Mouse (Mus musculus): ENCODE measurements around the gene Hsh2d. TPM values are rescaled to one million over a fixed set of nuclear protein-coding genes. Genes with fewer than 3 reads are reported as not detected.
A peak's percentile ranks its signal among the peaks of the same experiment; 100 is the strongest.

Hsh2d gene
- polyA plus RNA-seq, 1 experiment from 2014 or later: not detected

- peaks cover 22% of the 10 kb centered on the region for H3K36me3 ChIP-seq (replicated peaks)
- H3K4me1 ChIP-seq: peaks cover 23% of the 10 kb centered on the region
- peak overlapping the region; percentile 97 for H3K4me3 ChIP-seq
- no peaks in the 10 kb centered on the region for H3K9me3 ChIP-seq
- H3K27me3 ChIP-seq (replicated peaks; ENCODE audit: low read depth, poor library complexity, severe bottlenecking): no peaks in the 10 kb centered on the region
- 74% methylated on average over 3 of the region's 3 CpGs for WGBS
- peak overlapping the region; percentile 89 for H3K27ac ChIP-seq (replicated peaks)
- no peak for DNase-seq (ENCODE audit: low spot score)
These were observed 29.4 kb upstream of the Hsh2d start for GRCm38 (mm10) chr8:72160007-72160406.

GRCm38 (mm10) chr8:72160707-72161697, 28.4 kb upstream of the Hsh2d start, which contains the start of gene Rab8a:
Gene Rab8a (plus strand): TSS chr8:72161200.
- Histone ChIP-seq H3K4me3 (peak within 1 kb of the TSS; percentile 97), H3K27ac (replicated peaks) (peak within 1 kb of the TSS; percentile 92), H3K27me3 (replicated peaks; ENCODE audit: low read depth, poor library complexity, severe bottlenecking) (no peaks in the 10 kb centered on the region), H3K4me1 (peaks cover 23% of the 10 kb centered on the region), H3K36me3 (replicated peaks) (peaks cover 32% of the 10 kb centered on the region), H3K9me3 (no peaks in the 10 kb centered on the region)
- DNase-seq (ENCODE audit: low spot score): peak; percentile 100
- under 1% methylated on average over 82 of the region's 82 CpGs for WGBS

DNA sequence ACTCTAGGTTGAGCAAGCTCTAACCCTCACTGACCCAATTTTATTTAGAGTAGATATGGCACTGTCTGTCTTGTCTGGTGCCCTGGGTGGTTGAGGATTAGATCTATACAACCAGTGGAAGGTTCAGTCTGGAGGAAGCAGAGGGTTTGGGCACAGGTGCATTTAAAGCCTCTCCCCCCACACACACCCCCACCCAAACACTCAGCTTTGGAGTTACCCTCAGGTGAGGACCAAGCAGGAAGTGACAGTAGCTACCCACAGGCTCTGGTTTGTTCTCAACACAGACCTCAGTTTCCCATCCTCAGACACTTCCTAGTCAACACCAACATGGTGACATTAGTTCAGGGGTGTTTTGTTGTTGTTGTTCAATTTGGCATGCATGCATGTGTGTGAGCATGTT, 26.6 kb upstream of the Hsh2d start:
- peak overlapping the region; percentile 97; the same call in 1 of the 2 replicates for H3K4me3 ChIP-seq
- no peak for DNase-seq (ENCODE audit: low spot score)
- no peak overlapping the region for H3K27ac ChIP-seq (replicated peaks)
- H3K27me3 ChIP-seq (replicated peaks; ENCODE audit: low read depth, poor library complexity, severe bottlenecking): no peaks in the 10 kb centered on the region
- H3K4me1 ChIP-seq: peaks cover 23% of the 10 kb centered on the region
- no peaks in the 10 kb centered on the region for H3K9me3 ChIP-seq
- H3K36me3 ChIP-seq (replicated peaks): peaks cover 48% of the 10 kb centered on the region

DNA sequence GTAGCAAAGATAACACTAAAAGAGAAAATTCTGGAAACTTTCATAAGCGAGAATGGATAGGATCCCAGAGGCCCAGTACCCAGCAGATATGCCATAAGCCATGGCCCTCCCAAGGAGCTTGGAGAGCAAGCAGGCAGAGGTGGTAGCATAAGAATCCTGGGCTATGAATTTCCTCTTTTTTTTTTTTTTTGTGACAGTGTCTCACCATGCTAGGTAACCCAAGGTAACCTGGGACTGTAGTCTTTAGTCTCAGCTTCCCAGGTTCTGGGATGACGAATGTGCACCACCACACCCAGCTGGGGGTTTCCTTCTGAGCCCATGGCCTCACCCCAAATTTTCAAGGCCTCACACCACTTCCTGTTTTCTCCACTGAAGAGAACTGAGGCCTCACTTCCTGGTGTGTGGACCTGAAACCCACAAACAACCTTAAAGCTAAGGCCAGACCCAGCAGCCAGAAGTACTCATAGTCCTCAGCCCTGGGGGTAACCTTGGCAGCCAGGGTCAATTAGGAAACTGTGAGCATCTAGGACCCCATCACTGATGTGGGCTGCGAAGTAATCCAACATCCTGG, 20.3 kb upstream of the Hsh2d start:
- WGBS: 91% methylated on average over 3 of the region's 3 CpGs
- Histone ChIP-seq H3K9me3 (no peaks in the 10 kb centered on the region), H3K27me3 (replicated peaks; ENCODE audit: low read depth, poor library complexity, severe bottlenecking) (no peaks in the 10 kb centered on the region), H3K36me3 (replicated peaks) (peaks cover 98% of the 10 kb centered on the region), H3K27ac (replicated peaks) (no peak overlapping the region), H3K4me1 (no peaks in the 10 kb centered on the region), H3K4me3 (no peak overlapping the region)
- no peak for DNase-seq (ENCODE audit: low spot score)

DNA sequence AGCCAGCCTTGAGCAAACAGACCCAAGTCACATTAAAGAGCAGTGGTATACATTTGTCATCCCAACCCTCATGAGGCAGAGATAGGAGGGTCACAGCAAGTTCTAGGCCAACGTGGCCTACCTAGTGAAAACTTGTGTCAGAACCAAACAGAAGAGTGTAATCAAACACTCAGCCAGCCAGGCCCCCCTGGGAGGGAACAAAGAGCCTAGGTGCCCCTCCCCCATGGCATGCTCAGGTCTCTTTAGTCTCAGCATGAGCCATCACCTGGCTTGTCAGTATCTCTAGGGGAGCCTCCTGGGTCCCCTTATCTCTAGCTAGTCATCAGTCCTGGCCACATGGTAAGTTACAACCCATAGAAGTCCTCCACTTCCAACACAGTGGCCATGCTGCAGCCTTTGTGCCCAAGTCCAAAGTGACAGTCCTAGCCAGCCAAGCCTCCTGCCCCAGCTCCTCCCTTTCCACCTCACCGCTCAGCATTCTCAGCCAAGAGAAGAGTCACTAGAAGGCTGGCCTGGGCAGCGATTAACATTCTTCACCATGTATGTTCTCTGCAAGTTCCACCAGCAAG, 19.7 kb upstream of the Hsh2d start:
- Histone ChIP-seq H3K27me3 (replicated peaks; ENCODE audit: low read depth, poor library complexity, severe bottlenecking) (no peaks in the 10 kb centered on the region), H3K4me1 (no peaks in the 10 kb centered on the region), H3K36me3 (replicated peaks) (peaks cover 98% of the 10 kb centered on the region), H3K27ac (replicated peaks) (no peak overlapping the region), H3K4me3 (no peak overlapping the region), H3K9me3 (no peaks in the 10 kb centered on the region)
- DNase-seq (ENCODE audit: low spot score): no peak
- WGBS: 79% methylated on average over 3 of the region's 3 CpGs

GRCm38 (mm10) chr8:72177346-72177925, 12.0 kb upstream of the Hsh2d start:
- H3K27me3 ChIP-seq (replicated peaks; ENCODE audit: low read depth, poor library complexity, severe bottlenecking): no peaks in the 10 kb centered on the region
- H3K36me3 ChIP-seq (replicated peaks): peaks cover 96% of the 10 kb centered on the region
- 62% methylated on average over 5 of the region's 5 CpGs for WGBS
- no peak overlapping the region for H3K27ac ChIP-seq (replicated peaks)
- H3K9me3 ChIP-seq: no peaks in the 10 kb centered on the region
- H3K4me3 ChIP-seq: no peak overlapping the region
- H3K4me1 ChIP-seq: no peaks in the 10 kb centered on the region
- DNase-seq (ENCODE audit: low spot score): peak; percentile 62

DNA sequence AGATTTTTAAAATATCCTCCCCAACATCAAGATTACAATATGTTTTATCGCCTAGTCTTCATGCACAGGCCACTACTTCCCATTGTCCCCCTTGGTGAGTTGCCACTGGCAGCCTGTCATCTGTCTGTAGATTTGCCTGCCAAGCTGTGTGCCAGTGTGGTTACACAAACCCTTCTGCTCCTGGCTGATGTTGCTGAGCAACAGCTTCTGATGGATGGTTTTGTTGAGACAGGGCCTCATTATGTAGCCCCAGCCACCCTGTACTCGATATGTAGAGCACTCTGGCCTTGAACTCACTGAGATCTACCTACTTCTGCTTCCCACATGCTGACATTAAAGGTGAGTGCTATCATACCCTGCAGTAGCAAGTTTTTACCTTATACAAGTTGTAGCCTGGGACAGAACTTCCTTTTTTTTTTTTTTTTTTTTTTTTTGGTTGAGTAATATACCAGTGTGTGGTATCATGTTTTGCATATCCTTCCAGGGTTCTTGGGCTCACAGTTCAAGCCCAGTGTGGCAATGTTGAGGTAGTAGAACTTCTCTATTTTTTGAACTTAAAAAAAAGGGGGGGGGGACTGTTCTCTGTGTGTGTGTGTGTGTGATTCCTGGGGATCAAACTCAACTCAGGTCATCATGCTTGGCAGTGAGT, 5.8 kb upstream of the Hsh2d start:
- peaks cover 34% of the 10 kb centered on the region for H3K36me3 ChIP-seq (replicated peaks)
- H3K4me1 ChIP-seq: no peaks in the 10 kb centered on the region
- no peaks in the 10 kb centered on the region for H3K9me3 ChIP-seq
- H3K27ac ChIP-seq (replicated peaks): no peak overlapping the region
- no peak overlapping the region for H3K4me3 ChIP-seq
- DNase-seq (ENCODE audit: low spot score): no peak
- 94% methylated on average over 2 of the region's 2 CpGs for WGBS
- no peaks in the 10 kb centered on the region for H3K27me3 ChIP-seq (replicated peaks; ENCODE audit: low read depth, poor library complexity, severe bottlenecking)

DNA sequence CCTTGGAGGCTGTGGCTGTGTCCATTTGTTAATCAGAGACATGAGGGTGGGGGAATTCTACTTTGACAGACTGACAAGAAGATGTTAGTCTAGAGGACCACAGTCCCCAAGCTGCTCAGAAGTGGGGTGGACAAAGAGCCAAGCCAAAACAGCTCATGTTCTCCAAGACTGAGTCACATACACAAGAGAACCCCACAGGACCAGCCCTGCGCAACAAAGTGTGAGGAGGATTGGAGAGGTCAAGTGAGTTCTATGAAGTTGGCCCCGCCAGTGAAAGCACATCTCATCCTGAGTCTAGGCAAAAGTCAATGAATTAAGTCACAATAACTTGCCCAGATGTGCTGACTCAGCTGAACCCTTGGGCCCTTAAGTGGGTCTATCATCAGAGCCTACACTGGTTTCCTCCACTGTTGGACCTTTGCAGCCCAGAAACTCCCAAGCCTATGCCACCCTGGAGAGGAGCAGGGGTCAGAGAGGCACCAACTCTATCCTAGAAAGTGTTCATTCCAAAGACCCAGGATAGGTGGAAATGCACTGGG, 1.6 kb upstream of the Hsh2d start:
- H3K9me3 ChIP-seq: no peaks in the 10 kb centered on the region
- 88% methylated on average over 2 of the region's 2 CpGs for WGBS
- no peaks in the 10 kb centered on the region for H3K36me3 ChIP-seq (replicated peaks)
- no peak overlapping the region for H3K27ac ChIP-seq (replicated peaks)
- DNase-seq (ENCODE audit: low spot score): no peak
- no peaks in the 10 kb centered on the region for H3K4me1 ChIP-seq
- no peaks in the 10 kb centered on the region for H3K27me3 ChIP-seq (replicated peaks; ENCODE audit: low read depth, poor library complexity, severe bottlenecking)
- no peak overlapping the region for H3K4me3 ChIP-seq

GRCm38 (mm10) chr8:72190215-72190539, 739 bp downstream of the Hsh2d start:
- no peaks in the 10 kb centered on the region for H3K27me3 ChIP-seq (replicated peaks; ENCODE audit: low read depth, poor library complexity, severe bottlenecking)
- no peak for DNase-seq (ENCODE audit: low spot score)
- H3K36me3 ChIP-seq (replicated peaks): no peaks in the 10 kb centered on the region
- H3K27ac ChIP-seq (replicated peaks): no peak overlapping the region
- no peak overlapping the region for H3K4me3 ChIP-seq
- no peaks in the 10 kb centered on the region for H3K9me3 ChIP-seq
- H3K4me1 ChIP-seq: no peaks in the 10 kb centered on the region
- WGBS: 89% methylated on average over 2 of the region's 2 CpGs

DNA sequence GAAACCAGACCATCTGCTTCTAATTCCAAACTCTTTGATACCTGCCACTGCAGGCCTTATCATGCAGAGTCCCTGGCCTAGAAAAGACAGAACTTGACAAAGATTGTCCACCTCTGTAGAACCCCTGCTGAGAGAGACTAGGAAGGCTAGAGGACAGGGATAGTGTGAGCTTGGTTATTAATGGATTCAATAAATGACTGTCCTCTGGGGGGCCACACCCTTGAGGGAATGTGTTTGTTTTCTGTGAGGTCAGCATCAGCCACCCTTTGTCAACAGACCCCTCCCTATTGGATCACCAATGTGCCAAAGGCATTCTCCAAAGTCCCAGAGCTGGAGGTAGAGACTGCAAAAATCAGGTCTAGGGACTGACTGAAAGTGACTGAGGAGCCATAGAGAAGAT, 2.6 kb downstream of the Hsh2d start:
- H3K27me3 ChIP-seq (replicated peaks; ENCODE audit: low read depth, poor library complexity, severe bottlenecking): no peaks in the 10 kb centered on the region
- no peak overlapping the region for H3K27ac ChIP-seq (replicated peaks)
- no peaks in the 10 kb centered on the region for H3K4me1 ChIP-seq
- no peaks in the 10 kb centered on the region for H3K36me3 ChIP-seq (replicated peaks)
- H3K4me3 ChIP-seq: no peak overlapping the region
- H3K9me3 ChIP-seq: no peaks in the 10 kb centered on the region
- no peak for DNase-seq (ENCODE audit: low spot score)

DNA sequence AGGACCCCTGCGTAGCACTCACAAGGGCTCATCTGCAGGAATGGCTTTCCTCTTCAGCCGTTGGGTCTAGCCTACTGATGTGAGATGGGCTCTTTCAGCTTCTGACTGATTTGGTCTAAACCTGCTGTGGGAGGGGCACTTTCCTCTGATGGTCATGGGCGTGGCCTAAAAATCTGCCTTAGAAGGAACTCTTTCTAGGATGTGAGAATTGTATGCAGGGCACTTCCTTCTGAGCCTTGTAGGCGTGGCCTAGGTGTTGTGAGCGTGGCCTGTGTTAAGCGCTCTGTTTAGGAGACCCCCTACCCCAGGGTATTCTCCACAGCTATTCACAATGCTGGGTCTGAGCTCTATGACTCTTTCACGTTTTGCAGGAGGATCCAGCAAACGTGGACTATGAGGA, 8.6 kb downstream of the Hsh2d start:
- Histone ChIP-seq H3K9me3 (peaks cover 15% of the 10 kb centered on the region), H3K4me3 (no peak overlapping the region), H3K27me3 (replicated peaks; ENCODE audit: low read depth, poor library complexity, severe bottlenecking) (no peaks in the 10 kb centered on the region), H3K36me3 (replicated peaks) (no peaks in the 10 kb centered on the region), H3K4me1 (no peaks in the 10 kb centered on the region), H3K27ac (replicated peaks) (no peak overlapping the region)
- 59% methylated on average over 8 of the region's 8 CpGs for WGBS
- DNase-seq (ENCODE audit: low spot score): no peak

DNA sequence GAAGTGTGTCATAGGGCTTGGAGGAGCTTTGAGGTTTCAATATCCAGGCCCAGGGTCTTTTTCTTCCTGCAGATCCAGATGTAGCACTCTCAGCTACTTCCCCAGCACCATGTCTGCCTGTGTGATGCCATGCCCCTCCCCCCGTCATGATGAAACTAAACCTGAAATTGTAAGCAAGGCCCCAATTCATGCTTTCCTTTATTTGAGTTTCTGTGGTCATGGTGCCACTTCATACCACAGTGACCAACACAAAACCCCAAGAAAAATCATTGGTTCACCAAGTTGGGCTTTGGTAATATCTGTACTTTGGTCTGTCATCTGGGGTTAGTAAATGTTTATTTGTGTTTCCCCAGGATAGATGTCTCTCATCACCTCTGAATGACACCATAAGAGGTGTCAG, 19.1 kb downstream of the Hsh2d start:
- Histone ChIP-seq H3K4me1 (no peaks in the 10 kb centered on the region), H3K27ac (replicated peaks) (no peak overlapping the region), H3K27me3 (replicated peaks; ENCODE audit: low read depth, poor library complexity, severe bottlenecking) (no peaks in the 10 kb centered on the region), H3K36me3 (replicated peaks) (no peaks in the 10 kb centered on the region), H3K9me3 (peaks cover 8% of the 10 kb centered on the region), H3K4me3 (no peak overlapping the region)
- no peak for DNase-seq (ENCODE audit: low spot score)
- WGBS: 58% methylated on average over 1 of the region's 1 CpGs
